Mouse (Mus musculus): ENCODE measurements around the gene Klf9. TPM values are rescaled to one million over a fixed set of nuclear protein-coding genes. Genes with fewer than 3 reads are reported as not detected.

The Klf9 gene
- polyA plus RNA-seq, 1 experiment from 2014 or later = 17.2 TPM

GRCm38 (mm10) chr19:23175511-23175910 lies 34.5 kb downstream of the Klf9 start:
- Histone ChIP-seq H3K27ac (ENCODE audit: low read depth) (no peak overlapping the region), H3K4me1 (ENCODE audit: insufficient read depth) (no peaks in the 10 kb centered on the region), H3K4me2 (ENCODE audit: low read depth, low read length) (no peak overlapping the region), H3K9me3 (ENCODE audit: low read length) (no peaks in the 10 kb centered on the region), H3K4me3 (ENCODE audit: low read depth, low read length) (no peak overlapping the region), H3K27me3 (ENCODE audit: insufficient read depth, low read length) (no peaks in the 10 kb centered on the region), H3K36me3 (replicated peaks; ENCODE audit: insufficient read depth, low read length) (no peaks in the 10 kb centered on the region), H3K9ac (replicated peaks) (no peak overlapping the region)
- no peak for DNase-seq
- 73% methylated on average over 2 of the region's 2 CpGs for WGBS (ENCODE audit: insufficient replicate concordance)
- ATAC-seq = no peak
- no peak for TF ChIP-seq CTCF (IDR thresholded peaks at IDR 0.05; ENCODE audit: low read depth)
- TF ChIP-seq EP300 (IDR thresholded peaks at IDR 0.05; ENCODE audit: low read depth) = no peak

DNA sequence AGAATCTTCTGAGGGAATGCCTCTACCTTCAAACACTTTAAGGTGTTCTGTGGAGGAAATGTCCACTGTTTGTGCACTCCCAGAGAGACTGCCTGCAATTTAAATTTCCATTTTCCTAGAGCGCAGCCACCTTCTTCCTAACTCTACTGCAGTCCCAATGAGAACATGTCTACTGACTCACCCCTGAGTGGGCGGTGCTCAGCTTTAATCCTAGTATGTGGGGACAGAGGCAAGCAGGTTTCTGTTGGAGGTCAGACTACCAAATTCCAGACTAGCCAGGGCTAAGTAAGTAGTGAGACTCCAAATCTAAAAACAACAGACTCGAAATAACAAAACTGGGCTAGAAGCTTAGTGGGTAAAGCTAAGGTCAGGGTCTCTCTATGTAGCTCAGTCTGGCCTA lies 37.5 kb downstream of the Klf9 start:
- Histone ChIP-seq H3K9me3 (ENCODE audit: low read length) (no peaks in the 10 kb centered on the region), H3K4me3 (ENCODE audit: low read depth, low read length) (no peak overlapping the region), H3K36me3 (replicated peaks; ENCODE audit: insufficient read depth, low read length) (no peaks in the 10 kb centered on the region; the same call in 1 of the 2 replicates), H3K27ac (ENCODE audit: low read depth) (no peak overlapping the region), H3K4me1 (ENCODE audit: insufficient read depth) (no peaks in the 10 kb centered on the region), H3K4me2 (ENCODE audit: low read depth, low read length) (no peak overlapping the region), H3K9ac (replicated peaks) (no peak overlapping the region), H3K27me3 (ENCODE audit: insufficient read depth, low read length) (no peaks in the 10 kb centered on the region)
- DNase-seq (no peak), ATAC-seq (no peak)
- TF ChIP-seq EP300 (IDR thresholded peaks at IDR 0.05; ENCODE audit: low read depth) = no peak
- WGBS (ENCODE audit: insufficient replicate concordance) = 84% methylated on average over 3 of the region's 3 CpGs

DNA sequence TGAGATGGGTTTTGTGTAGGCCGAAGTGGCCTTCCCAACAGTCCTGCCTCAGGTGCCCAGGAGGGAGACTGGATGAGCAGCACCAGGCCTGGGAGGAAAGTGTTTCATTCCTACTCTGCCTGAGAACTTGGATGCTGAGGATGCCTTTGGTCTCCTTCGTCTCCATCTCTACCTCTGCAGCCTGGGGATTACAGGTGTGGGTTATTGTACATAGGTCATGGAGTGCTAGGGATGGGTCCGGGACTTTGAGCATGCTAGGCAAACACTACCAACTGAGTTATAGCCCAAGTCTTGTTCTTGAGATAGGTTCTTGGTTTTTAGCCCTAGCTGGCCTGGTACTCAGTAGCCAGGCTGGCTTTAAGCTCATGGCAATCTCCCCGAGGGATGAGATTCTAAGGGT lies 42.5 kb downstream of the Klf9 start:
- H3K27ac ChIP-seq (ENCODE audit: low read depth) = no peak overlapping the region
- H3K4me3 ChIP-seq (ENCODE audit: low read depth, low read length) = no peak overlapping the region
- no peaks in the 10 kb centered on the region; the same call in 1 of the 2 replicates for H3K36me3 ChIP-seq (replicated peaks; ENCODE audit: insufficient read depth, low read length)
- WGBS (ENCODE audit: insufficient replicate concordance) = 83% methylated on average over 4 of the region's 4 CpGs
- DNase-seq (no peak), ATAC-seq (no peak)
- H3K4me1 ChIP-seq (ENCODE audit: insufficient read depth) = no peaks in the 10 kb centered on the region
- no peak overlapping the region for H3K4me2 ChIP-seq (ENCODE audit: low read depth, low read length)
- no peak overlapping the region for H3K9ac ChIP-seq (replicated peaks)
- no peaks in the 10 kb centered on the region for H3K9me3 ChIP-seq (ENCODE audit: low read length)
- TF ChIP-seq CTCF (IDR thresholded peaks at IDR 0.05; ENCODE audit: low read depth) = no peak
- no peak for TF ChIP-seq EP300 (IDR thresholded peaks at IDR 0.05; ENCODE audit: low read depth)
- no peaks in the 10 kb centered on the region for H3K27me3 ChIP-seq (ENCODE audit: insufficient read depth, low read length)

DNA sequence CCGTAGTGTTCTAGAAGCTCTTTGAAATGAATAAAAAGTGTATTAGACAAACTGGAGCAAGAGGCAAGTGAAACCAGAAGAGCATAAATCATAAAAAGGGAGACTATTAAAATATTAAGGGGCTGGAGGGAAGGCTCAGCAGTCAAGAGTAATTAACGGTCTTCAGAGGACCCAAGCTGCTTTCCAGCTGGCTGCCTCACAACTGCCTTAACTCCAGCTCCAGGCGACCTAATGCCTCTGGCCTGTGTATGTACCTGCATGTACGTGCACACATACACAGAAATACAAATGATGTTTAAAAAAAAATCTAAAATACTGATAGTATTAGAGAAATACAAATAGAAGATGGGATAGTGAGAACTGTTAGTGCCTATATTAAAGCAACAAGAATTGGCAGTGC lies 43.0 kb downstream of the Klf9 start:
- Histone ChIP-seq H3K4me2 (ENCODE audit: low read depth, low read length) (no peak overlapping the region), H3K4me1 (ENCODE audit: insufficient read depth) (no peaks in the 10 kb centered on the region), H3K27ac (ENCODE audit: low read depth) (no peak overlapping the region), H3K4me3 (ENCODE audit: low read depth, low read length) (no peak overlapping the region), H3K36me3 (replicated peaks; ENCODE audit: insufficient read depth, low read length) (no peaks in the 10 kb centered on the region; the same call in 1 of the 2 replicates), H3K9me3 (ENCODE audit: low read length) (no peaks in the 10 kb centered on the region), H3K27me3 (ENCODE audit: insufficient read depth, low read length) (no peaks in the 10 kb centered on the region), H3K9ac (replicated peaks) (no peak overlapping the region)
- ATAC-seq (no peak), DNase-seq (no peak)
- WGBS (ENCODE audit: insufficient replicate concordance) = 71% methylated on average over 4 of the region's 4 CpGs
- TF ChIP-seq EP300 (IDR thresholded peaks at IDR 0.05; ENCODE audit: low read depth) (no peak), CTCF (IDR thresholded peaks at IDR 0.05; ENCODE audit: low read depth) (no peak)

DNA sequence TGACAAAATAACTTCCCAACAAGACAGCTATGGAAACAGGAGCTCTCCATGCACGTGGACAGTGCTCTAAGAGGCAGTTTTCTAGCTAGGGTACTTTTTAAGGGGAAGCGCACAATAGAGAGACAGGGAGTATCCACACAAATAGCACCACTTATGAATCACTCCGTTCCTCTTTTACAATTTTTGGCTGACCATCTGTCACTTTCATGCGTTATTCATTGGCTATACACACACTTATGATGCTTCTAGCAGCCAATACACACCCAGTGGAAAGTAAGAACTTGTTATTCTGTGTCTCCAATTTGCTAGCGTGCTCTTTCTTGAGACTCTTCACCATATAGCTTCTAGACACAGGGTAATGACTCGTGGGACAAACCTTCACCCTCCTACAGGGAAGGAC lies 46.7 kb downstream of the Klf9 start:
- Histone ChIP-seq H3K4me2 (ENCODE audit: low read depth, low read length) (no peak overlapping the region), H3K4me1 (ENCODE audit: insufficient read depth) (no peaks in the 10 kb centered on the region), H3K4me3 (ENCODE audit: low read depth, low read length) (no peak overlapping the region), H3K9me3 (ENCODE audit: low read length) (no peaks in the 10 kb centered on the region), H3K36me3 (replicated peaks; ENCODE audit: insufficient read depth, low read length) (no peaks in the 10 kb centered on the region; the same call in 1 of the 2 replicates), H3K9ac (replicated peaks) (no peak overlapping the region), H3K27me3 (ENCODE audit: insufficient read depth, low read length) (no peaks in the 10 kb centered on the region), H3K27ac (ENCODE audit: low read depth) (no peak overlapping the region)
- ATAC-seq = no peak
- DNase-seq = no peak
- TF ChIP-seq EP300 (IDR thresholded peaks at IDR 0.05; ENCODE audit: low read depth) (no peak), CTCF (IDR thresholded peaks at IDR 0.05; ENCODE audit: low read depth) (no peak)
- 81% methylated on average over 6 of the region's 6 CpGs for WGBS (ENCODE audit: insufficient replicate concordance)

GRCm38 (mm10) chr19:23188986-23189385 lies 48.0 kb downstream of the Klf9 start:
- no peak overlapping the region for H3K4me2 ChIP-seq (ENCODE audit: low read depth, low read length)
- no peak overlapping the region for H3K9ac ChIP-seq (replicated peaks)
- no peak for TF ChIP-seq CTCF (IDR thresholded peaks at IDR 0.05; ENCODE audit: low read depth)
- no peak for TF ChIP-seq EP300 (IDR thresholded peaks at IDR 0.05; ENCODE audit: low read depth)
- no peaks in the 10 kb centered on the region for H3K9me3 ChIP-seq (ENCODE audit: low read length)
- H3K36me3 ChIP-seq (replicated peaks; ENCODE audit: insufficient read depth, low read length) = no peaks in the 10 kb centered on the region; the same call in 1 of the 2 replicates
- 80% methylated on average over 7 of the region's 7 CpGs for WGBS (ENCODE audit: insufficient replicate concordance)
- ATAC-seq (no peak), DNase-seq (no peak)
- H3K4me3 ChIP-seq (ENCODE audit: low read depth, low read length) = no peak overlapping the region
- H3K27me3 ChIP-seq (ENCODE audit: insufficient read depth, low read length) = no peaks in the 10 kb centered on the region
- no peaks in the 10 kb centered on the region for H3K4me1 ChIP-seq (ENCODE audit: insufficient read depth)
- no peak overlapping the region for H3K27ac ChIP-seq (ENCODE audit: low read depth)

DNA sequence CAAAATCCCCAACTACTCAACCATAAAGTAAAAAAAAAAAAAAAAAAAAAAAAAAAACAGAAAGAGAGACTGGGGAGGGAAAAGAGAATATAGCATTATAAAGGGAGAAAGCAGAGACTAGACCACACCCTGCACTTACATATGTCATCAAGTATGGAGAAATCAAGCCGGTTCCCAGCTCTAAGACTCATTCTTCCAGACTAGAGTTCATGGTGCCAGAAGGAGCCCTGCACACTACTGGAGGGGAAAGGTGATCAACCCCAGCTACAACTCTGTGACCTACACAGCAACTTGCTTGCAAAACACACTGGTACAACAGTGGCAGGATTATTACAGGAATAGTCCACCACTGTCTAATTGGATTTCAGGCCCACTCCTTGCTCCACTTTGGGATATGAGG lies 48.7 kb downstream of the Klf9 start:
- WGBS (ENCODE audit: insufficient replicate concordance) = 83% methylated on average over 1 of the region's 1 CpGs
- ATAC-seq (no peak), DNase-seq (no peak)
- Histone ChIP-seq H3K9me3 (ENCODE audit: low read length) (no peaks in the 10 kb centered on the region), H3K4me1 (ENCODE audit: insufficient read depth) (no peaks in the 10 kb centered on the region), H3K4me2 (ENCODE audit: low read depth, low read length) (no peak overlapping the region), H3K4me3 (ENCODE audit: low read depth, low read length) (no peak overlapping the region), H3K27me3 (ENCODE audit: insufficient read depth, low read length) (no peaks in the 10 kb centered on the region), H3K9ac (replicated peaks) (no peak overlapping the region), H3K27ac (ENCODE audit: low read depth) (no peak overlapping the region), H3K36me3 (replicated peaks; ENCODE audit: insufficient read depth, low read length) (no peaks in the 10 kb centered on the region; the same call in 1 of the 2 replicates)
- TF ChIP-seq EP300 (IDR thresholded peaks at IDR 0.05; ENCODE audit: low read depth) (no peak), CTCF (IDR thresholded peaks at IDR 0.05; ENCODE audit: low read depth) (no peak)
